Mouse (Mus musculus) stomach, embryonic 16.5 days (tissue): ENCODE data around the gene Lrrc27. TPM values are rescaled to one million over a fixed set of nuclear protein-coding genes. Genes with fewer than 3 reads are reported as not detected.

Experiments used
- ATAC-seq: fragments of 200-750 bp; cut with Nextera tagmentation; 2 replicates; pipeline ENCODE4 v1.8.0; 2017; ENCODE audit warnings: moderate number of reproducible peaks, moderate TSS enrichment; ENCODE audit not compliant: insufficient read depth, low FRiP score
- H3K27ac ChIP-seq: fragments of 300-500 bp; sonication (generic); 2 replicates; pipeline ENCODE4 v1.5.1; 2014; ENCODE audit warnings: low read length
- H3K27me3 ChIP-seq: fragments of 300-500 bp; sonication (generic); 2 replicates; pipeline ENCODE4 v1.6.1; 2014; ENCODE audit warnings: low read length, control low read depth, mixed read lengths; ENCODE audit not compliant: control insufficient read depth, insufficient read depth
- H3K36me3 ChIP-seq: fragments of 300-500 bp; sonication (generic); 2 replicates; pipeline ENCODE4 v1.6.1; 2014; ENCODE audit warnings: low read length; ENCODE audit not compliant: control insufficient read depth, insufficient read depth
- H3K4me1 ChIP-seq: fragments of 300-500 bp; sonication (generic); 2 replicates; pipeline ENCODE4 v1.6.1; 2014; ENCODE audit warnings: low read length, control low read depth, mixed read lengths; ENCODE audit not compliant: control insufficient read depth, insufficient read depth
- H3K4me2 ChIP-seq: fragments of 300-500 bp; sonication (generic); 2 replicates; pipeline ENCODE4 v1.6.1; 2014; ENCODE audit warnings: low read depth, low read length, mixed read lengths
- H3K4me3 ChIP-seq: fragments of 300-500 bp; sonication (generic); replicated peaks from 2 replicates; pipeline ENCODE4 v1.5.1; 2014; ENCODE audit warnings: mild to moderate bottlenecking, low read length
- H3K9ac ChIP-seq: fragments of 300-500 bp; sonication (generic); 2 replicates; pipeline ENCODE4 v1.6.1; 2014; ENCODE audit warnings: low read length
- H3K9me3 ChIP-seq: fragments of 300-500 bp; sonication (generic); replicated peaks from 2 replicates; pipeline ENCODE4 v1.6.1; 2016; ENCODE audit warnings: low read length, control low read depth; ENCODE audit not compliant: control insufficient read depth
- WGBS: fragments of 180-500 bp; shearing (Covaris S2); extraction: QIAGEN DNeasy Blood & Tissue Kit; methylation state at CpG from one replicate; pipeline ENCODE4 v1.1.7; 2014; 5-methylcytosine and 5-hydroxymethylcytosine counted together
- polyA plus RNA-seq: library from polyadenylated mRNA; unstranded; fragments of >200 nt; fragmentation: Nextera tagmentation; extraction: Ambion mirVana; gene quantifications from 2 replicates; pipeline ENCODE4 v1.2.1, GENCODE M21; 2015

Gene Lrrc27
- polyA plus RNA-seq, 1 experiment from 2014 or later, result 4.4 TPM

- ATAC-seq, result peak; percentile 53
- Histone ChIP-seq H3K4me2 (no peak overlapping the region), H3K9me3 (no peaks in the 10 kb centered on the region), H3K4me1 (peaks cover 29% of the 10 kb centered on the region), H3K27ac (peak overlapping the region; percentile 80), H3K36me3 (no peaks in the 10 kb centered on the region), H3K9ac (0 out of 2 replicates have a peak overlapping the region, but pooled peaks have one; percentile 25), H3K27me3 (no peaks in the 10 kb centered on the region), H3K4me3 (no peak overlapping the region)
- 16% methylated on average over 1 of the region's 1 CpGs for WGBS
Measured at GRCm38 (mm10) chr7:139272639-139273396, 60.0 kb downstream of the Lrrc27 start.

DNA sequence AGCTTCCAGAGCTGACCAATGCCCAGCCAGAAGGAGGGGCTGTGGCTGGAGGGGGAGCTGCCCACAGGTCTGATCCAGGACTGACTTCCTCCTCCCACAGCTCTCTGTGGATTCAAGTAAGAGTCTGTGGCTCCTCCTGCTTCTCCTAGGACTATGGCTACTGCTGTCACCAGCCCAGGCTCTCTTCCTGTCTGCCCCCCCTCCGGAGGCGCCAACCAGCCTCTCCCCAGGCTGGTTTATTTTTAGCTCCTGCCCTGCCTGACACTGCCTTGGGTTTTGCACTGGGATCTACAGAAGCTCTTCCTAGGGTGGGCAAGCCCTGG lies 60.6 kb downstream of the Lrrc27 start:
- 21% methylated on average over 2 of the region's 2 CpGs for whole genome bisulfite sequencing
- Histone ChIP-seq H3K27me3 (no peaks in the 10 kb centered on the region), H3K36me3 (no peaks in the 10 kb centered on the region), H3K4me1 (peaks cover 29% of the 10 kb centered on the region), H3K9ac (no peak overlapping the region), H3K4me2 (no peak overlapping the region), H3K9me3 (no peaks in the 10 kb centered on the region), H3K27ac (peak overlapping the region; percentile 80), H3K4me3 (no peak overlapping the region)
- ATAC-seq, result peak; percentile 81

DNA sequence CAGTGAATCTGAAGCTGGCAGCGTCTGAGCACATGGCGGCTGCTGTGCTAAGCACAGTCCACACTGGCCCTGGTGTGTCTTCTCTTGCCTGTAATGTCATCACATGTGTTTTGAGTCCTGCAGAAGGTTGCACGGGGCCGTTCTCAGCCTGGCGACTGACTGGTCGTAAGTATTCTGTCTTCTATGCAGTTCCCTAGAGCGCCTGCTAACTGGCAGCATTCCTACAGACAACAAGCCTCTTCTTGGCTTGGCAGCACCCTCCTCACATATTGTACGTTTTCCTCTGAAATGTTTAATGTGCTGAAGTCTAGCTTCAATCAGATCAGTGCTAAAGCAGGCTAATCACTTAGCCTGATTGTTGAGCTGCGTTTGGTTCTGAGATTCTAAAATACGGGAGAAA lies 62.8 kb downstream of the Lrrc27 start:
- no peak overlapping the region for H3K4me2 ChIP-seq
- peaks cover 38% of the 10 kb centered on the region for H3K4me1 ChIP-seq
- no peaks in the 10 kb centered on the region for H3K27me3 ChIP-seq
- H3K9me3 ChIP-seq, result no peaks in the 10 kb centered on the region
- H3K27ac ChIP-seq, result no peak overlapping the region
- 52% methylated on average over 10 of the region's 10 CpGs for WGBS
- no peaks in the 10 kb centered on the region for H3K36me3 ChIP-seq
- H3K9ac ChIP-seq, result no peak overlapping the region
- no peak for ATAC-seq
- H3K4me3 ChIP-seq, result no peak overlapping the region

GRCm38 (mm10) chr7:139276150-139276549 lies 63.4 kb downstream of the Lrrc27 start:
- H3K4me2 ChIP-seq, result no peak overlapping the region
- 88% methylated on average over 10 of the region's 10 CpGs for WGBS
- H3K36me3 ChIP-seq, result no peaks in the 10 kb centered on the region
- ATAC-seq, result no peak
- H3K9ac ChIP-seq, result no peak overlapping the region
- peaks cover 44% of the 10 kb centered on the region for H3K4me1 ChIP-seq
- no peak overlapping the region for H3K4me3 ChIP-seq
- no peaks in the 10 kb centered on the region for H3K27me3 ChIP-seq
- no peak overlapping the region for H3K27ac ChIP-seq
- H3K9me3 ChIP-seq, result no peaks in the 10 kb centered on the region

GRCm38 (mm10) chr7:139277536-139277935 lies 64.7 kb downstream of the Lrrc27 start:
- Histone ChIP-seq H3K36me3 (no peaks in the 10 kb centered on the region), H3K4me3 (no peak overlapping the region), H3K9me3 (no peaks in the 10 kb centered on the region), H3K4me1 (peaks cover 34% of the 10 kb centered on the region), H3K4me2 (no peak overlapping the region), H3K9ac (no peak overlapping the region), H3K27ac (no peak overlapping the region), H3K27me3 (no peaks in the 10 kb centered on the region)
- 71% methylated on average over 7 of the region's 7 CpGs for whole genome bisulfite sequencing
- ATAC-seq, result no peak

DNA sequence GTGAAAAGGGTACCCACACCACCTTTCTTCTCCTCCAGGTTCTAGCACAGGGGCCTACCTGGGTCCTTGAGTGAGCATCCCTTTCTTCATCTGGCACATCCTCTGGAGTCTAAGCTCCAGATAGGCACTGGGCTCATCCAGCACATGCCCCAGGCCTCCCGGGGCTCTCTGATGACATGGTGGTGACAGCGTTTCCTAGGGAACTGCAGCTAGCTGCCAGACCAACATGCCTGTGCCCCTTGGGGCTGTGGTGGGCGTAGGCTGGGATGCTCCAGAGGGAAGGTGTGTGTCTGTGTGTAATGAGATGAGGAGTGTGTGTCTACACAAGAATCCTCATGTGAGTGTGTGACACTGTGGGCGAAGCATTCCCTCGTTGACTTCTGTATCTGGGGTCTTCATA lies 66.8 kb downstream of the Lrrc27 start:
- Histone ChIP-seq H3K4me1 (peaks cover 21% of the 10 kb centered on the region), H3K27me3 (no peaks in the 10 kb centered on the region), H3K4me3 (no peak overlapping the region), H3K9ac (no peak overlapping the region), H3K27ac (no peak overlapping the region), H3K9me3 (no peaks in the 10 kb centered on the region), H3K36me3 (no peaks in the 10 kb centered on the region), H3K4me2 (no peak overlapping the region)
- WGBS, result 82% methylated on average over 5 of the region's 5 CpGs
- no peak for ATAC-seq

DNA sequence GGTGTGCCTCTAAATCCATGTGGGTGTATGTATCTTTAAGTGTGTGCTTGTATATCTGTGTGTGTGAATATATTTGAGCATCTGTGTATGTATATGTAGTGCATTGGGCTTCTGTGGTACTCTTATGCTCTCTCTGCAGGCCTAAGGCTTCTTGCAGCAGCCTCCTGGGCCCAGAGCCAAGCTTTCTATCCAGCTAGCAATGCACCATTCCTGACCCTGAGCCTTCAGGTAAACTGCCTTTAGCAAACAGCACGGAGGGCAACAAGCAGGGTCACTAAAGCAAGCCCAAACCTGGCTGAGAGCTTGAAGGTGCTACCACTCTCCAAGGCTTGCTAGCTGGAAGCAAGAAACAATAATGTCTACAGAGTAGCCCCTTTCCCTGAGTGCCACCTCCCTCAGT lies 67.3 kb downstream of the Lrrc27 start:
- Histone ChIP-seq H3K27ac (peak overlapping the region; percentile 51; the same call in 1 of the 2 replicates), H3K27me3 (no peaks in the 10 kb centered on the region), H3K9ac (no peak overlapping the region), H3K4me1 (peaks cover 21% of the 10 kb centered on the region), H3K4me2 (no peak overlapping the region), H3K4me3 (no peak overlapping the region), H3K36me3 (no peaks in the 10 kb centered on the region), H3K9me3 (no peaks in the 10 kb centered on the region)
- ATAC-seq, result no peak
- WGBS, result 44% methylated on average over 1 of the region's 1 CpGs

GRCm38 (mm10) chr7:139281195-139281594 lies 68.4 kb downstream of the Lrrc27 start:
- ATAC-seq, result peak; percentile 70
- Histone ChIP-seq H3K4me3 (no peak overlapping the region), H3K4me1 (peaks cover 17% of the 10 kb centered on the region), H3K9me3 (no peaks in the 10 kb centered on the region), H3K27me3 (no peaks in the 10 kb centered on the region), H3K27ac (peak overlapping the region; percentile 83), H3K9ac (peak overlapping the region; percentile 55), H3K4me2 (no peak overlapping the region), H3K36me3 (no peaks in the 10 kb centered on the region)
- 25% methylated on average over 2 of the region's 2 CpGs for WGBS

DNA sequence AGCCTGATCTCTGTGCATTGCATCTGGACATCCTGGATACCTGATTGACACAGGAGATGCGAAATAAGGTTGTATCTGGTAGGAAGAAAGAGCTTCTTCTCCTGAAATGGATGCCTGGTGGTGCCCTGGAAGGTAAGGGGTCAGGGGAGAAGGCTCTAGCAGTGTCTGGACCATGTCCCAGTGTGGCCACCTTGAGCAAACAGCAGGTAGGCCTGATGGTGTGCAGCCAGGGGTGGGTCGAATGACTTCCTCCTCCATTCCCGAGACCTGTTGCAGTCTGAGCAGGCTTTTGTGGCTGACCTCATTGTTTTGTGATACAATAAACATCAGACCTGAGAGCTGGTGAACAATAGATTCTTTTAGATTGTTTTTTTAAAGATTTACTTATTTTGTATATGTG lies 69.2 kb downstream of the Lrrc27 start:
- WGBS, result 73% methylated on average over 3 of the region's 3 CpGs

More for the DNA sequence above, 69.2 kb downstream of the Lrrc27 start:
- no peak for ATAC-seq
- Histone ChIP-seq H3K9me3 (no peaks in the 10 kb centered on the region), H3K4me1 (peaks cover 17% of the 10 kb centered on the region), H3K36me3 (no peaks in the 10 kb centered on the region), H3K4me2 (no peak overlapping the region), H3K27ac (peak overlapping the region; percentile 83; the same call in 1 of the 2 replicates), H3K9ac (no peak overlapping the region), H3K4me3 (no peak overlapping the region), H3K27me3 (no peaks in the 10 kb centered on the region)
